16 mouse cellular contexts compared by ENCODE assay signal in genomic region chr12:45519554-45519953, GRCm38 (mm10).
"Had no signal": no experiment of that assay in that cellular context is flagged by ENCODE, and none has a peak within 500 bp of the region (broad histone marks: within the 10 kb centered on the region; RNA-seq: fewer than 3 reads in every experiment).

No protein-coding gene starts in this region.

- H3K4me3 ChIP-seq: lung, embryonic 15.5 days; megakaryocyte, embryonic 14.5 days; midbrain, embryonic 13.5 days; midbrain, embryonic 15.5 days; neural tube, embryonic 12.5 days; stomach, embryonic 15.5 days had no signal

- ATAC-seq: lung, postnatal 0 days; midbrain, embryonic 13.5 days; midbrain, embryonic 15.5 days had no signal

- H3K9me3 ChIP-seq: lung, embryonic 15.5 days; megakaryocyte, embryonic 14.5 days; midbrain, embryonic 13.5 days; midbrain, embryonic 15.5 days; neural tube, embryonic 12.5 days; stomach, embryonic 15.5 days had no signal

- H3K27ac ChIP-seq: lung, embryonic 15.5 days; macrophage; midbrain, embryonic 13.5 days; midbrain, embryonic 15.5 days; neural tube, embryonic 12.5 days; stomach, embryonic 15.5 days; stomach, postnatal 0 days had no signal

- H3K4me1 ChIP-seq: lung, embryonic 15.5 days; megakaryocyte, embryonic 14.5 days; midbrain, embryonic 13.5 days; midbrain, embryonic 15.5 days; neural tube, embryonic 12.5 days; stomach, embryonic 15.5 days had no signal

- H3K4me2 ChIP-seq: lung, embryonic 15.5 days; midbrain, embryonic 11.5 days; midbrain, embryonic 13.5 days; midbrain, embryonic 15.5 days; neural tube, embryonic 12.5 days; stomach, embryonic 15.5 days had no signal

- DNase-seq: lung, adult 2 months; lung, postnatal 14 days; lung, postnatal 36 days; right cerebral cortex, postnatal 14 days; thymus, adult 2 months; thymus, postnatal 25 days had no signal

- H3K27me3 ChIP-seq: lung, embryonic 15.5 days; megakaryocyte, embryonic 14.5 days; midbrain, embryonic 13.5 days; midbrain, embryonic 15.5 days; neural tube, embryonic 12.5 days; stomach, embryonic 15.5 days had no signal

- H3K9ac ChIP-seq: lung, embryonic 15.5 days; midbrain, embryonic 13.5 days; midbrain, embryonic 15.5 days; neural tube, embryonic 12.5 days; stomach, embryonic 15.5 days had no signal

- H3K36me3 ChIP-seq: lung, embryonic 15.5 days; midbrain, embryonic 13.5 days; midbrain, embryonic 15.5 days; neural tube, embryonic 12.5 days; stomach, embryonic 15.5 days had no signal
